Comparison of ENCODE assay signal across 19 mouse cellular contexts in genomic region chr11:88144100-88144499, GRCm38 (mm10).
"Had no signal": no experiment of that assay in that cellular context is flagged by ENCODE, and none has a peak within 500 bp of the region (broad histone marks: within the 10 kb centered on the region; RNA-seq: fewer than 3 reads in every experiment).

No protein-coding gene starts in this region.

- ATAC-seq: intestine, postnatal 0 days; midbrain, embryonic 13.5 days had no signal

- H3K27ac ChIP-seq: kidney, postnatal 0 days; layer of hippocampus, adult 2 months; left cerebral cortex, adult 2 months; liver, embryonic 13.5 days; macrophage; midbrain, embryonic 13.5 days; neural tube, embryonic 12.5 days; neural tube, embryonic 15.5 days; stomach, embryonic 15.5 days had no signal

- H3K4me3 ChIP-seq: layer of hippocampus, adult 2 months; left cerebral cortex, adult 2 months; liver, embryonic 13.5 days; midbrain, embryonic 13.5 days; neural tube, embryonic 12.5 days; neural tube, embryonic 15.5 days; stomach, embryonic 15.5 days had no signal

- H3K27me3 ChIP-seq: midbrain, embryonic 13.5 days; neural tube, embryonic 12.5 days; neural tube, embryonic 15.5 days; stomach, embryonic 15.5 days had no signal

- DNase-seq: kidney, adult 2 months; kidney, postnatal 25 days; layer of hippocampus, adult 9-11 months; liver, embryonic 13.5 days; lung, adult 2 months; lung, postnatal 14 days; right cerebral cortex, adult 18-20 months; right cerebral cortex, postnatal 14 days; right cerebral cortex, postnatal 4 days; thymus, postnatal 25 days had no signal

- H3K4me2 ChIP-seq: liver, embryonic 13.5 days; midbrain, embryonic 13.5 days; neural tube, embryonic 12.5 days; neural tube, embryonic 15.5 days; stomach, embryonic 15.5 days had no signal

- H3K36me3 ChIP-seq: liver, embryonic 13.5 days; midbrain, embryonic 13.5 days; neural tube, embryonic 15.5 days; stomach, embryonic 15.5 days had no signal

- H3K9me3 ChIP-seq: liver, embryonic 13.5 days; midbrain, embryonic 13.5 days; neural tube, embryonic 12.5 days; neural tube, embryonic 15.5 days; stomach, embryonic 15.5 days had no signal

- H3K9ac ChIP-seq: liver, embryonic 13.5 days; midbrain, embryonic 13.5 days; neural tube, embryonic 12.5 days; neural tube, embryonic 15.5 days; stomach, embryonic 15.5 days had no signal
